Mouse (Mus musculus) forebrain, embryonic 14.5 days (tissue): ENCODE measurements around the gene Mrpl38. TPM values are rescaled to one million over a fixed set of nuclear protein-coding genes. Genes with fewer than 3 reads are reported as not detected.
A peak's percentile ranks its signal among the peaks of the same experiment; 100 is the strongest.

Experiments
- ATAC-seq: fragments of 200-750 bp; cut with Nextera tagmentation; 2 replicates; pipeline ENCODE4 v1.8.0; 2017; ENCODE audit warnings: mild to moderate bottlenecking, moderate library complexity
- DNase-seq: peaks from one replicate; pipeline ENCODE4 v3.0.0-alpha.2; 2015; ENCODE audit warnings: low spot score
- H3K27ac ChIP-seq: fragments of 300-500 bp; sonication (generic); 2 replicates; pipeline ENCODE4 v1.5.1; 2014; ENCODE audit warnings: low read depth, mild to moderate bottlenecking, control low read depth, low read length, moderate library complexity
- H3K27me3 ChIP-seq: fragments of 300-500 bp; sonication (generic); replicated peaks from 2 replicates; pipeline ENCODE4 v1.6.1; 2014; ENCODE audit warnings: low read length, control low read depth, mixed read lengths; ENCODE audit not compliant: control insufficient read depth, insufficient read depth
- H3K36me3 ChIP-seq: fragments of 300-500 bp; sonication (generic); 2 replicates; pipeline ENCODE4 v1.6.1; 2014; ENCODE audit warnings: low read length, control low read depth; ENCODE audit not compliant: control insufficient read depth, insufficient read depth
- H3K4me1 ChIP-seq: fragments of 300-500 bp; sonication (generic); 2 replicates; pipeline ENCODE4 v1.6.1; 2014; ENCODE audit warnings: antibody characterized with exemption, low read length, control low read depth; ENCODE audit not compliant: control insufficient read depth, insufficient read depth
- H3K4me2 ChIP-seq: fragments of 300-500 bp; sonication (generic); 2 replicates; pipeline ENCODE4 v1.6.1; 2014; ENCODE audit warnings: mild to moderate bottlenecking, control low read depth, low read length
- H3K4me3 ChIP-seq: fragments of 300-500 bp; sonication (generic); 2 replicates; pipeline ENCODE4 v1.5.1; 2014; ENCODE audit warnings: low read depth, low read length, control low read depth
- H3K9ac ChIP-seq: fragments of 300-500 bp; sonication (generic); 2 replicates; pipeline ENCODE4 v1.6.1; 2014; ENCODE audit warnings: mild to moderate bottlenecking, low read length, control low read depth, moderate library complexity
- H3K9me3 ChIP-seq: fragments of 300-500 bp; sonication (generic); replicated peaks from 2 replicates; pipeline ENCODE4 v1.6.1; 2016; ENCODE audit warnings: low read length, control low read depth, mixed read lengths; ENCODE audit not compliant: control insufficient read depth
- WGBS: fragments of 180-500 bp; shearing (Covaris S2); extraction: QIAGEN DNeasy Blood & Tissue Kit; methylation state at CpG from one replicate; pipeline ENCODE4 v1.1.7; 2014; 5-methylcytosine and 5-hydroxymethylcytosine counted together
- polyA plus RNA-seq: library from polyadenylated mRNA; unstranded; fragments of >200 nt; fragmentation: Nextera tagmentation; extraction: Ambion mirVana; gene quantifications from 2 replicates; pipeline ENCODE4 v1.2.1, GENCODE M21; 2014

Gene Mrpl38
- polyA plus RNA-seq, 1 experiment from 2014 or later = 79.6 TPM

- Histone ChIP-seq H3K9ac (no peak overlapping the region), H3K27me3 (peaks cover 11% of the 10 kb centered on the region), H3K27ac (peak overlapping the region; percentile 45), H3K4me2 (peak overlapping the region; percentile 23; the same call in 1 of the 2 replicates), H3K36me3 (no peaks in the 10 kb centered on the region), H3K4me3 (no peak overlapping the region), H3K4me1 (peaks cover 10% of the 10 kb centered on the region; the same call in 1 of the 2 replicates), H3K9me3 (no peaks in the 10 kb centered on the region)
- ATAC-seq (peak; percentile 80), DNase-seq (peak; percentile 83)
- WGBS = under 1% methylated on average over 11 of the region's 11 CpGs
Observed at GRCm38 (mm10) chr11:116101931-116102381, 36.7 kb downstream of the Mrpl38 start.

GRCm38 (mm10) chr11:116100839-116101238, 37.8 kb downstream of the Mrpl38 start:
- Histone ChIP-seq H3K4me3 (no peak overlapping the region), H3K27ac (no peak overlapping the region), H3K4me2 (no peak overlapping the region), H3K27me3 (0 out of 2 replicates have a peak, but pooled peaks cover 3% of the 10 kb centered on the region), H3K36me3 (no peaks in the 10 kb centered on the region), H3K9me3 (0 out of 2 replicates have a peak, but pooled peaks cover 4% of the 10 kb centered on the region), H3K9ac (no peak overlapping the region), H3K4me1 (peaks cover 10% of the 10 kb centered on the region; the same call in 1 of the 2 replicates)
- 84% methylated on average over 7 of the region's 7 CpGs for WGBS
- ATAC-seq = no peak
- DNase-seq = no peak

- no peaks in the 10 kb centered on the region for H3K27me3 ChIP-seq
- DNase-seq (no peak), ATAC-seq (no peak)
- 76% methylated on average over 6 of the region's 6 CpGs for WGBS
- H3K4me3 ChIP-seq = no peak overlapping the region
- 0 out of 2 replicates have a peak, but pooled peaks cover 4% of the 10 kb centered on the region for H3K9me3 ChIP-seq
- H3K9ac ChIP-seq = no peak overlapping the region
- H3K4me2 ChIP-seq = no peak overlapping the region
- H3K36me3 ChIP-seq = no peaks in the 10 kb centered on the region
- no peak overlapping the region for H3K27ac ChIP-seq
- peaks cover 10% of the 10 kb centered on the region; the same call in 1 of the 2 replicates for H3K4me1 ChIP-seq
Observed at GRCm38 (mm10) chr11:116100385-116100784, 38.3 kb downstream of the Mrpl38 start.

- no peak overlapping the region for H3K9ac ChIP-seq
- WGBS = 86% methylated on average over 6 of the region's 6 CpGs
- no peak for DNase-seq
- no peaks in the 10 kb centered on the region for H3K27me3 ChIP-seq
- H3K9me3 ChIP-seq = 0 out of 2 replicates have a peak, but pooled peaks cover 4% of the 10 kb centered on the region
- no peak for ATAC-seq
- H3K27ac ChIP-seq = no peak overlapping the region
- H3K4me2 ChIP-seq = no peak overlapping the region
- H3K36me3 ChIP-seq = no peaks in the 10 kb centered on the region
- peaks cover 8% of the 10 kb centered on the region; the same call in 1 of the 2 replicates for H3K4me1 ChIP-seq
- no peak overlapping the region for H3K4me3 ChIP-seq
Observed at GRCm38 (mm10) chr11:116099462-116099861, 39.2 kb downstream of the Mrpl38 start.

GRCm38 (mm10) chr11:116098711-116099460, 39.8 kb downstream of the Mrpl38 start:
- H3K9ac ChIP-seq = no peak overlapping the region
- no peak overlapping the region for H3K4me3 ChIP-seq
- DNase-seq (no peak), ATAC-seq (no peak)
- H3K27me3 ChIP-seq = no peaks in the 10 kb centered on the region
- WGBS = 83% methylated on average over 14 of the region's 14 CpGs
- H3K4me1 ChIP-seq = peaks cover 4% of the 10 kb centered on the region; the same call in 1 of the 2 replicates
- H3K4me2 ChIP-seq = no peak overlapping the region
- no peak overlapping the region for H3K27ac ChIP-seq
- H3K9me3 ChIP-seq = 0 out of 2 replicates have a peak, but pooled peaks cover 4% of the 10 kb centered on the region
- H3K36me3 ChIP-seq = no peaks in the 10 kb centered on the region

GRCm38 (mm10) chr11:116096213-116097108, 42.2 kb downstream of the Mrpl38 start:
- H3K4me2 ChIP-seq = no peak overlapping the region
- no peaks in the 10 kb centered on the region for H3K36me3 ChIP-seq
- H3K9ac ChIP-seq = no peak overlapping the region
- 93% methylated on average over 5 of the region's 5 CpGs for WGBS
- no peaks in the 10 kb centered on the region for H3K27me3 ChIP-seq
- ATAC-seq (no peak), DNase-seq (no peak)
- 0 out of 2 replicates have a peak, but pooled peaks cover 4% of the 10 kb centered on the region for H3K9me3 ChIP-seq
- H3K27ac ChIP-seq = no peak overlapping the region
- H3K4me3 ChIP-seq = no peak overlapping the region
- no peaks in the 10 kb centered on the region for H3K4me1 ChIP-seq

- Histone ChIP-seq H3K4me1 (no peaks in the 10 kb centered on the region), H3K4me2 (no peak overlapping the region), H3K36me3 (no peaks in the 10 kb centered on the region), H3K4me3 (no peak overlapping the region), H3K27me3 (no peaks in the 10 kb centered on the region), H3K27ac (no peak overlapping the region), H3K9me3 (0 out of 2 replicates have a peak, but pooled peaks cover 4% of the 10 kb centered on the region), H3K9ac (no peak overlapping the region)
- ATAC-seq (no peak), DNase-seq (no peak)
- WGBS = 84% methylated on average over 3 of the region's 3 CpGs
Observed at GRCm38 (mm10) chr11:116095573-116095972, 43.1 kb downstream of the Mrpl38 start.

- Histone ChIP-seq H3K4me3 (no peak overlapping the region), H3K4me2 (no peak overlapping the region), H3K9me3 (0 out of 2 replicates have a peak, but pooled peaks cover 4% of the 10 kb centered on the region), H3K27ac (no peak overlapping the region), H3K36me3 (no peaks in the 10 kb centered on the region), H3K4me1 (no peaks in the 10 kb centered on the region), H3K9ac (no peak overlapping the region), H3K27me3 (no peaks in the 10 kb centered on the region)
- 69% methylated on average over 16 of the region's 16 CpGs for WGBS
- DNase-seq (no peak), ATAC-seq (no peak)
Observed at GRCm38 (mm10) chr11:116093771-116094565, 44.7 kb downstream of the Mrpl38 start.
